Mouse (Mus musculus) ES-CJ7 (cell line): Measurements from ENCODE around the gene Lrrc55.
"Not testable (repeated sequence)": the region's sequence is repeated elsewhere in the genome, so short reads cannot be mapped to it uniquely, and the experiment has no call there.

ENCODE experiments used
- DNase-seq: peaks from one replicate; pipeline ENCODE4 v3.0.0; 2011; ENCODE audit warnings: low read depth, low spot score

The Lrrc55 gene

DNA sequence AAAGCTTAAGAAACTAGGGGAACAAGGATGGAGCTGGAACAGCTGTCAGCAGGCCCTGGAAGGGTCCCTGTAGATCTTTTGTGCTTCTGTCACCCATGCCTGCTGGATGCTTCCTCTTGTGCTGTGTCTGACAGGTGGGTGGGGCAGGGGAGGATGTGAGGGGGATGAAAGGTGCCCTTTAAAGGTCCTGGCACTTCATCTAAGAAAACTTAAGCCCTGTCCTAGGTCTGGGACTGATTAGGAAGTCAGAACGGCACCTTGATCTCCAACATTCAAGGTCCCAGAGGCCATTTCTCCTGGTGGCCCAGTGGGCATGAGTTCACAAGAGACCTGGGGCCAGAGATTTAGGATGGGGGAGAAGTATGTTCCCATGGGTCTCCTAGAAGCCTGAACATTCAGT, at the start of gene Lrrc55:
Lrrc55 (minus strand) TSS at position 297 of the 400 bp plus-strand sequence.
- no peak for DNase-seq

DNA sequence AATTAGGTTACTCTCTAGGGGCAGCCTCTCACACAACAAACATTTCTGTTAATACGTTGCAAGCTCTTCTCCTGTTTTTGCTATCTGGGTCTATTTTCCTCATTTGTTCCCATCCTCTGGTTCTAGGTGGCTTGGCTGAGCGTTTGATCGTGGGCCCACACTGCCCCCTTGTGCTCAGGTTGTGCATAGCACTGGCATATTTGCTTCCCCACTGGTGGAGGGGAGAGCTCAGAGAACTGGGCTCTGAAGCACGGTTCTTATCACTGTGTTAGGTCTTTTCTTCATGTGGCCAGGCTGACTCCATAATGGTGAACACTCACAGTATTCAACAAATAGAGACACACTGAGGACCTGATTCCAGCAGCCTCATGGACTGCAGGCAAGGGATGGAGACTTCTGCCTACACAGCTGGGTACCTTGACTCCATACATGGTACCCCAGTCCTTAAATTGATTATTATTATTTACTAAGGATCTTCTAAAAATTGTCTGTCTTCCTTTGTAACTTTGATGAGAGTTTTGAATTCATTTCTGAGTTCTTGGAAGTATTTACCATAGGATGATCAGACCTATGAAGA, 49.6 kb upstream of the Lrrc55 start:
- DNase-seq = peak; percentile 46

DNA sequence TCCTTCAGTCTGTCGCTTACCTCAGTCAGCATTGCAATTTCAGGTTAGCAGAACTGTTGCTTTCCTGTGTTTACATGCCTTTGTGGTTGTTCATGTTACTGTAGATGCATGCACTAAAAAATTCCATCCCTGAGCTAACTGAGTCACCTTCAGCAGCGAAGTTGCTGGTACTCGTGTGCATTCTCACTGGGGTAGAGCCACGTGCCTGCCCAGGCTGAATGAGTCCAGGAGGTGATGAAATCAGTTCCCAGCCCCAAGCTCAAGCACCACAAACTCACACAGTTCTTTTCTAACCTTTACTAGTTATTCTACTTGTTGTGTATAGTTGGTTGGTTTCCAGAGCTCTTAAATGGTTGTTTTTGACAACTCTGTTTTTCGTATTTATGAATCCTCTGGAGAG, 48.7 kb upstream of the Lrrc55 start:
- DNase-seq = no peak

DNA sequence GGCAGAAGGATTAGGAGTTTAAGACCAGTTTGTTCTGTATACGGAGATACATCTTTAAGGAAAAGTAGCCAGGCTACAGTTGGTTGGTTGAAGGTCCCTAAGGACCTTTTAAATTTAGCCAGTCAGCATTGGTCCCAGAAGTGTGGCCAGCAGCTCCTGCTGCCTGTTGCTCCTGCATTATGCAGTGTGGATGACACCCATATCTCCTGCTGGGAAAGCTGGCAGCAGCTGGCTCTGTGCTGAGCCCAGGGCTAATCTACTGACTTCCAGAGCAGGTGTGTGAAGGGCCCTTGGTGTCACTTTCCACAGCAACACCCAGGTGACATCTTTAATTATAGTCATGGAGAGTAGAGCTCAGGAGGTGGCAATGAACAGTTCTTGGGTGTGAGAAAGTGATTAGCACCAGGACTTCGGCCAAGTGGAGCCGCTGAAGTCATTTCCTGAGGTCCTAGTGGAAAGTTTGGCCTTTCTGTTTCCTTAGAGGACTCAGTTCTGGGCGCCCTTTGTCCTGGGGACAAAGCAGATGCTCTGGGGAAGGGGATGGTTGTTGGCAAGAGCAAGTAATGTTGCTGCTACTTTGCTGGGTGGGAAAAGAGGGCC, 41.2 kb upstream of the Lrrc55 start:
- no peak for DNase-seq

DNA sequence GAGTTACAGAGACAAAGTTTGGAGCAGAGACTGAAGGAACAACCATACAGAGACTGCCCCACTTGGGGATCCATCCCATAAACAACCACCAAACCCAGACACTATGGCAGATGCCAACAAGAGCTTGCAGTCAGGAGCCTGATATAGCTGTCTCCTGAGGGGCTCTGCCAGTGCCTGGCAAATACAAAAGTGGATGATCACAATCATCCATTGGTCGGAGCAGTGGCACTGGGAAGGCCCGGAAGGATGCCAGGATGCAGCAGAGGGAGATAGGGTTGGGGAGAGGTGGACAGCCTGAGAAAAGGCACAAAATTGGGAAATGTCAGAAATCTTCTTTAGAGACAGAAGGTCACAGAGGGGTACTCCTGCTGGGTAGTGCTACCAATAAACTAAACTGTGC, 40.2 kb upstream of the Lrrc55 start:
- DNase-seq = not testable (repeated sequence)

DNA sequence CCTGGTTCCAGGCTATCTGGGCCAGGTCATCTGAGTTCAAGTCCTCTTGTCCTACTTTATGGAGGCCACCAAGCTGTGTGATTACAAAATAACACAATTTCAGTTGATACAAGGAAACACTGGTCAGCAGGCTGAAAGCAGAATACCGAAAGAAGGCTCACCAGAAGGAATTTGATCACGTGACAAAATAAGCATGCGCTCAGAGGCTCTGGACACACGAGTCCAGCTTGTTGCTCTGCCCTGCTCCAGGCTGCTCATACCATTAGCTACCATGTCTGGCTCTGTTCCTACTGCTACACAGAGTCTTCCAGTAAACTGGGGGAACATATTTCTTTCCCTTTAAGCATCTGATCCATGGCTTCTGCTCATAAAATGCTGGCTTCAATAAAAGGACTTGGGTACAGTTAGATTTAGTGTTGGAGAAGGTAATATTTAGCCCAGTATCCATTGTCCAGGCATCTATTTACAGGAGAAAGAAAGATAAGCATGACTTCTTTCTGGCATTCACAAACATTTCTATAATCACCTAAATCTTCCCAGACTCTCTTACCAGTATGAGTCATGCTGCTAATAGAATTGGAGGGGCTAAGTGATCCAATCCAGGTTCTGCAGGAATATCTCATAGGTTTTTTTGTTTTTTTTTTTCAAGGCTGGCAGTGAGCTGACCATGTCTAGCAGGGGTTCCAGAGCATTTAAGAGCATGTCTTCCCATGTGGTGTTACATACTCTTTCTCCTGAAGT, 33.9 kb upstream of the Lrrc55 start:
- no peak for DNase-seq

DNA sequence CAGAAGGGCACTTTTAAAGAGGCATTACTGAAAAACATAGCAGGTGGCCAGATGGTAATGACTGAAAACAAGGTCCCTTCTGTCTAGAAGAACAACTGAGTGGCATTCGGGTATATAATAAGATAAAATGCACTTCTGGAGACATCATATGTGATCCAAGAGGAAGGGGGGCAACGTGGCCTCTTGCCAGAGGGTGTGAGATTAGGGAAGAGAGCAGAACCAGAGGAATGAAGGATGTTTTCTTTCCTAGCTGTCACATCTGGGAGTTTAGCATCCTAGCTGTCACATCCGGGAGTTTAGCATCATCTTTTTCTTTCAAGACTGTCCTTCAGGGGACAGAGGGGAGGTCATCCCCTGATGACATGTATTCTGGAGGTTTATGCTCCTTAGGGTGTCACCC, 32.6 kb upstream of the Lrrc55 start:
- no peak for DNase-seq

DNA sequence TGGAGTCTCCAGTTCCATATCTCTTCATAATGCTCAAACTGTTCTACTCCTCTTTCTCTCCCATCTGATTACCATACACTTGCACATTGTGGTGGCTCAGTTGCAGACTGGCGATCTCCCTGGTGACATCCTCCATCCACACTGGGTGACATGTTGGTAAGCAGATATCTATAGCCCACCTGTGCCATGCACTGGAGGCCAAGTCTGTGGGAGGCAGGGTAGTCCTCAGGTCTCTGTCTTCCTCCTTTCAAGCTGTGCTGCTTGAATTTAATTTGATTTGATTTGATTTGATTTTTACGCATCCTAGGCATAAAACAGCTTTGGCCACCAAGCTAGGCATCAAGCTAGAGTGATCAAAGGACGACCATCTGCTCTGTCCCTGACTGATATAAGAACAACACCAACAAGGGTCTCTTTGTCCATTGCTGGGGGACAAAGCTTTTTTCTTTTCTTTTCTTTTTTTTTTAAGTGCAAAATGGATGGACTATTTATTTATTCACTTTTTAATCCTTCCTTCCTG, 30.9 kb upstream of the Lrrc55 start:
- DNase-seq = no peak

DNA sequence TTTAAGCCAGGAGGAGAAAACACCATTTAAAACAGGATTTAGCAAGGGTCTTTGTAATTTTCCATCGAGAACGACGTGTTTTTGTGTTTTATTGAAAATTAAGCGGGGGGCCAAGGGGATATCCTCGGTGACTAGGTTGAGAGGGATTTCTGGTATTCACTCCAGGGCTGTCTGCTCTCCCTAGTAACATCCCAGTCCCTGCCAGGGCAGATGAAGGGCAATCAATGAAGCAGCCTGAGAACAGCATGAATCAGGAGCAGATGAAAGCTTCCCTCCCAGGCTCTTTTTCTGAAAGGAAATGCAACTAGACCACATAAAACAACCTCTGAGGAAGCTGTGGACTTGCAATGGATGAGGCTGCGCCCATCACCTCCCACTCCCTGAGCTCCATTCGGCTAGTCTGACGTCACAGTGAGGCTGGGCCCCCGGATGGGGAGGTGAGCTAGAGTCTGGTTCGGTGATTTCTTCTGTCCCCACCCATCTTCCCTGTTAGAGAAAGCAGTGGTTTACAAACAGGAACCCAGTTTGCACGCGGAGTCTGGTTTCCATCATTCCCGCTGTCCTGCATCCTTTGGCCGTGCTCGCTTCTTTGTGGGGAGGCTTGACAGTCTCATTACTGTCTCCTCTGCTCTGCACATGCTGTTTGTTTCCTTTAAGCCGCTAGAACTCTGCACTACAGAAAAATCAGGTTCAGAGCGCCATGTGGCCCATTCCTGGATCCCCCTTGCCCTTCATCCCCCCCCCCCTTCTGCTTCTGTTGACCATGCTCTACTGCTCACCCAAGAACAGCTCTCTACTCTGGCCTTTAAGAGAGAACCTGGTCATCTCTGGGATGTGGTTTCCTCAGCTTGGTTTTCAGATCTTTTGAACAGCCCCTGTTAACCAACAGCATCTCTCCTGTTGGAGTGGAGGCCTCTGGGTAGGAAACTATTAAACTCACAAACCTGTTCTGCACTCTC, 27.5 kb upstream of the Lrrc55 start:
- peak; percentile 7 for DNase-seq

DNA sequence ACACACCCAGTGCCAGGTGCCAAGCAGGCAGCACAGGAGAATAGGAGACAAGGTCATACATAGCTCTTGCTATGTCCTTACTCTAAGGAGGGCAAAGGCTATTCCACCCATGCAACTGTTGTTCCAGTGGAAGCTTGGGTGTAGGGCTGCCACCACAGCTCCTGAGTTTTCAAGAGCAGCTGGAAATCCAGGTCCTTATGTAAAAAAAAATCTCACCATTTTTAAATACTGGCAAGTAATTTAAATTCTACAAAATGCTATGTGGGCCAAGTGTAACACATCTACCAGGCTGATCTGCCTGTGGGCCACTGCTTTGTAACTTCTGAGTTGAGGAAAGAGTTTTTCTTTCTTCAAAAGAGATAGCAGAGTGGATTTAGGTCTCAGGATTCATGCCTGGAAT, 19.6 kb upstream of the Lrrc55 start:
- DNase-seq = no peak

DNA sequence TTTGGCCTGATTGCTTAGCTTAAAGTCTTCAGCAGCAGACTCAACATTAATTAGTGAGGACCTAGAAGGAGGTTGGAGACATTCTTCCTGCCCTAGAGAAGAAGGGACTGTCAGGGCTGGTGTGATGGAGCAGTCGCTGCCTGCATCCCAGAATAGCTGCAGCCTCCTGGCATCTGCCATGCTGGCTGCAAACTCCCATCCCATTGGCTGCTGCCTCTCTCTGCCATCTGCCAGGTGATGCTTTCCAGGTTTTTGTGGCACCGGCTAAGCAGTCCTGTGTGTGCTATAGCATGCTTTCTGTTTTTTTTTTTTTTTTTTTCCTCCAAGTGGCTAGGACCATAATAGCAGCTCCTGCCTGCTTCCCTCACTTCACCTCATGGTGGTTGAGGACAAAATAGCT, 16.7 kb upstream of the Lrrc55 start:
- DNase-seq = no peak

DNA sequence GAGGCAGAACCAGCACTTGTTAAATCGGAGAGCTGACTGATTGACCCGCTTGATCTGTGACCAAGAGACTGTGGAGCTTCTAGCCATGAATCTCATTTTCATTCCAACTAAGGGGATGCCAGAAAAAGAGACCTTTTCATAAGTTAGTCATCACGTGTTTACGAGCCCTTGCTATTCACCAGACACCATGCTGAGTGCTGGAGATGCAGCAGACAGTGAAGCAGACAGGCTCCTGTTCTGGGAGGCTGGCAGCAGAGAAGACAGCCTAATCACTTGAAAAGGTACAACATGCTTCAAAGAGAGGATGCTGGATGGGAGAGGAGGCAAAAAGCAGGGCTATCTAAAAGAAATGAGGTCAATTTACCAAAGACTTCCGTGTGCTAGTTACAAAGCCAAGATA, 12.3 kb upstream of the Lrrc55 start:
- DNase-seq = no peak

DNA sequence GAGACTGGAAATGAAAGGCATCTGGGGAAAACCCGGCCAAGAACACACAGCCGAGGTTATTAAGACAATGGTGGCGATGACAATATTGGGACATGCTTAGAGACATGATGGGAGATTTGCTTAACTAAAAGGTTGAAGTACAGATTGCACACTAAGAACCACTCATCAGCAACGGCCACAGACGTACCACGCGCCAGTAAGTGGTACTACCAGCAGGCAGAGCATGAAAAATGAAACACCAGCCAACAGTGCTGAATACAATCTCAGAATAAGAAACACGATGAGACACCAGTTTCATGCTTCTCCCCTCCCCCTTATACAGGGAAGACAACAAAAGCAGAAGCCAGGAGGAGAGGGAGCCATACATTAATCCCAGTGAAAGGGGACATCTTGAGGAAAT, 8.2 kb upstream of the Lrrc55 start:
- no peak for DNase-seq

DNA sequence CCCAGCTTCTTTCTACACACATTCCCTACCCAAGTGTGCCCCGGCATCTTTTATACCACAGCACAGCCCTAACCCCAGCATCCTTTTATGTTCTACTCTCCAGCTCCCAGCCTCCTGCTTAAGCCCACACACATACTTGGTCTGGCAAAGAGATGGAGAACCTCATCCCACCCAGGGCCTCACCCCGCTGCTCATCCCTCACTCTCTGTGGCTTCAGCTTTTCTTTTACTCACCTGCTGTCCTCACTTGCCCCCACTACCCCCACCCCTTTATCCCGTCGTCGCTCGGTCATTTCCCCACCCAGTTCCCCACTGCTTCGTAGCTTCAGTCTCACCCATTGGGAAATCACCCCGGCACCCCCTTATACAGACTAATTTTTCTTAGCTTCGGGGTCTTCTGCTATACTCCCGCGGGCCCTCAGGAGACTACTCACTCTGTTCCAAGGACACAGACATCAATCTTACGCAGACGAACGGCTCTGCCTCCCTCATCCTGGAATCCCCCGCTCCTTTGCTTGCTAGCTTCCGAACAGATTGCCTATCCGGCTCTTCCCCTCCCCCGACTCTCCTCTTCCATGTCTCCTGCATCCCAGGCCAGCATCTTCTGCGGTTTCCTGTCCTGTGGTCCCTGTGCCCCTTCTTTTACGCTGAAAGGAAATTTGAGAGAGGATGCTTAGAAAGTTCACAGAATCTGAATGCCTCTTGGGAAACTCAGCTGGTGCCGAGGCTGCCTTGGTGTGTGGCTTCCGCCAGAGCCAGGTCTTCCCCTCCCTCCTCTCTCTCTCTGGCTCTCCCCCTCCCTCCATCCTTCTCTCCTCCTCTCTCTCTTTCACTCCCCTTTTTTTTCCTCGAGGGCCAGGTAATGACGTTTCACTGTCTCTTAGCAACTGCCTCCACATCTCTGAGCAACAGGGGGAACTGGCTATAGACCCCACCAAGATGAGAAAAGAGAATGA, 1.3 kb upstream of the Lrrc55 start:
- no peak for DNase-seq

DNA sequence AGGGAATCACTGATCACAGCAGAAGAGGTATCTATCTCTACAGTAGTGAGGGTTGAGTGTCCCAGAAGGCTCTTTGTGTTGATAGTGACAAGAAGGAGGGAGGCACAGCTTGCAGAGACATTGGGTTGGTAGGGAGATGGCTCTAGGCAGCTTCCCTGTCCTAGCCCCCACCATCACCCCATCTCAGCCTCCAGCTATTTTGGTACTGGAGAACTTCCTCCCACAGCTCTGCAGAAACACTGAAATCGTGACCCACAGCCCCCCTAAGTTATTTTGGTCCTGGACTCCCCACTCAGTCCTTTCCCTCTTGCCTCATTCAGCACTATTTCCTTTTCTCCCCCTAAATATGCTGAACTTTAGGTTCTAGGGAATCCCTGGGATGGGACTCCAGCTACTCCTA, 2.4 kb downstream of the Lrrc55 start:
- no peak for DNase-seq

DNA sequence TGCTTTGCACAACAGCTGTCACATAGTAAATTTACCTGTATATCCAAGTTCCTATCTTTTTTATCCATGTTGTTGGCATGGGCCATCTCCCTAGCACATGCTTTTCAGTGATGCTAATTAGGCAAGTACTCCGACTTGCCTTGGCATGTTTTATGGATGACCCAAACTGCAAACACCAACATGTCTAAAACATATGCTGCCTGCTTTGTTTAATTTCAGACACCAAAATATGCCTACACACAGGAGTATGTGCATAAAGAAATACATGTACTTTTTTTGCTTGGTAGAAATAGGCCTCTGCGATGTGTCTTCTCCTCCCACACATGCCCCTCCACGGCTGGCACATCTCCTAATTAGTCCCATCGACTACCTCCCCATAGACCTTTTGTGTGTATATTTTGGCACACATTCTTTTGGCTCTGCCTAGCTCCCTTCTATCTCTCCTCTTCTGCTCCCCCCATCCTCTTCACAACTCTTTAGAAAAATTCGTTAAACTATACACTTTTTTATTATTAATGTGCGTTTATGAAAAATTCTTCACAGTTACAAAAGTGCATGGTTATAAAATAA, 9.3 kb downstream of the Lrrc55 start:
- no peak for DNase-seq

DNA sequence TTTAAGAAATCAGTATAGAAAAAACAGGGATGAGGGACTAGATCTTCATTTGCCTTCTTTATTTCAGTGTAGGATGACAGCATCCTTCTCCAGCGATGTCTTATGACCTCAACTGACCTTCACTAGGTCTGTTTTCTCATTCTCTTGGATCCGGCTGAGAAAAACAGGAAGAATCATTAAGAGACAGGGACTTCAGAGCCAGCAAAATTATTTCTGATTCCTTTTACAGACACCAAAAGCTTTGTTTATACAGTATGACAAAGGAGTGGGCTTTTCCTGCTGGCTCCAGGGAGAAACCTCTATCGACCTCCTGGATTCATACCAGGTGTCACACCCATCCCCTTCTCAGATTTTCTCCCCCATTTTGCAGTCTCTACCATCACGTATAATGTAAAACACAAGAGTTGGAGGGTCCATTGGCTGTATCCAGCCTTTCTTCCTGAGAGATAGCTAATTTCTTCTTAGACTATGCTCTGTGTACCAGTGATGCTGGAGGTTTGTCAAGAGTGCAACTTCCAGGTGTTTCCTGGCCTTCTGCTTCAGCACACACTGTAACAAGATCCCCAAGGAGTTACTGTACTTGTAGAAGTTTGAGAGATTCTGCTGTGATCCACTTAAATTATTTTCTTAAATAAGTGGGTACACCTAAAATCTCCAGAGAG, 18.7 kb downstream of the Lrrc55 start:
- DNase-seq = no peak

DNA sequence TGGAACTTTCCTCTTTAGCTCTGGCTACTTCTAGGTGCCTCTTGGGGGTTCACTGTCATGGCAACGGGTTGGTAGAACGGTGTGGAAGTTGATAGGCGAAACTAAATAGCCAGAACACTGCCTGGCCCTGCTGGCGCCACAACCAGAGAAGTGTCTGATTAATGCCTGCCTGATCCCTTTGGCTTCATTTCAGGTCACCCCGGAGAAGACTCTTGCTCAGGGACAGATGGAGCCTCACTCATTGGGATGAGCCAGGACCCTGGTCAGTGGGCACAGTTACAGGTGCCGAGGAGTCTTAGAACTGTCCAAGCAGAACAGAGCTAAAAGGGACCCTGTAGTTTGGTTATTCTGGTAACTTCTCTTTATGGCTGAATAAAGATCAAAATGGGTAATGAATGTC, 23.5 kb downstream of the Lrrc55 start:
- no peak for DNase-seq

DNA sequence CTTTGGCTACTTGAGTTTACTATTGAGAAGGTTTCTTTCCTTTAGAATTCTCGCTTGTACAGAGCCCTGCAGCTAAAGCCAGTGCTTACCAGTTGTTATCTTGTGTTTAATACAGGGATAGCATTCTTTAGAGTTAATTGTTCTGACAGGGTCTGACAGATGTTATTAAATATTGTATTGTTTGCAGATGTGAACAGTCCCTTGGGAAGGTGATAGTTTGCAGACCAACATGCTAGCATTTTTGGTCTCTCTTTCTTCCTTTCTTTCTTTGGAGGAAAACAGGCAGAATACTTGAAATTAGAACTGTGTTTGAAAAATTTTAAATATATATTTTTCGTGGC, 24.3 kb downstream of the Lrrc55 start:
- DNase-seq = no peak
